Mouse (Mus musculus): ENCODE results near the gene 2310034G01Rik. TPM values are rescaled to one million over a fixed set of nuclear protein-coding genes. Genes with fewer than 3 reads are reported as not detected.

Gene 2310034G01Rik
- total RNA-seq, 2 experiments from 2014 or later = 0.79 to 0.98 TPM

DNA sequence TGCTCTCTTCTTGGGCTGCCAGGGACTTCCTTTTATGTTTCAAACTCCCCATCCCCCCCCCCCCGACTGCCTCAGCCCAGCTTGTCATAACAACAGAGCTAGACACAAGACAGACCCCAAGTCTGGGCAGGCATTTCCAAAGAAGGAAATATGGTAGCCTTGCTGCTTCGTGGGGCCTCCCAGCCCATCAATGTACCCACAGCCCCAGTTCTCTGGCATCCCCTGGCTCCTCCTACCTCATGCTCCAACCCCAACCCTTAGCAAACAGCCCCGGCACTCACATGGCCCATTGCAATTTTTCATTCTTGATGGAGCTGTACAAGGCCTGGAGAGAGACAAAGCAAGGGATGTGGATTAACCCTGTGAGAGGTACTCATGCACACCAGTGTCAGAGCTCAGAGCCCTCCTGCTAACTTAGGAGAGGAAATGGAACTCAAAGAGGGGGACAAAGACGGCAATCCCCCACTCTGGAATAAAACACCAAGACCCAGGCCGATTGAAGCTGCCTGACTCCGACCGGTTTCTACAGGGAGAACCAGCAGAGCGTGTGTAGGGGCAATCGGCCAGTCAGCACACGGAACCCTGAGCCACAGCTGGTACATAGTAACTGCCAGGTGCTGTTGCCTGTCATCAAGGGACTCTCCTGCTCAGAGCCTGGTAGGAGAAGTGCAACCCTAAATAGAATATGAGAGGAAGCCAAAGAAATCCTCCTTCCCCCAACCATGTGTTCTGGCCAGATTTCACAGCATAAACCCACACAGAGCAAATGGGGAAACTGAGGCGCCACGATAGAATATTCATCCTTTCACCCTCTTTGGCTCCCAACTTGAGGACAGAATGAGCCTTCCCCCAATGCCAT is 34.1 kb downstream of the 2310034G01Rik start:
- peak in 1 of 2 experiments; percentile 6 for DNase-seq (ENCODE audit: low spot score in 2 of 2)

DNA sequence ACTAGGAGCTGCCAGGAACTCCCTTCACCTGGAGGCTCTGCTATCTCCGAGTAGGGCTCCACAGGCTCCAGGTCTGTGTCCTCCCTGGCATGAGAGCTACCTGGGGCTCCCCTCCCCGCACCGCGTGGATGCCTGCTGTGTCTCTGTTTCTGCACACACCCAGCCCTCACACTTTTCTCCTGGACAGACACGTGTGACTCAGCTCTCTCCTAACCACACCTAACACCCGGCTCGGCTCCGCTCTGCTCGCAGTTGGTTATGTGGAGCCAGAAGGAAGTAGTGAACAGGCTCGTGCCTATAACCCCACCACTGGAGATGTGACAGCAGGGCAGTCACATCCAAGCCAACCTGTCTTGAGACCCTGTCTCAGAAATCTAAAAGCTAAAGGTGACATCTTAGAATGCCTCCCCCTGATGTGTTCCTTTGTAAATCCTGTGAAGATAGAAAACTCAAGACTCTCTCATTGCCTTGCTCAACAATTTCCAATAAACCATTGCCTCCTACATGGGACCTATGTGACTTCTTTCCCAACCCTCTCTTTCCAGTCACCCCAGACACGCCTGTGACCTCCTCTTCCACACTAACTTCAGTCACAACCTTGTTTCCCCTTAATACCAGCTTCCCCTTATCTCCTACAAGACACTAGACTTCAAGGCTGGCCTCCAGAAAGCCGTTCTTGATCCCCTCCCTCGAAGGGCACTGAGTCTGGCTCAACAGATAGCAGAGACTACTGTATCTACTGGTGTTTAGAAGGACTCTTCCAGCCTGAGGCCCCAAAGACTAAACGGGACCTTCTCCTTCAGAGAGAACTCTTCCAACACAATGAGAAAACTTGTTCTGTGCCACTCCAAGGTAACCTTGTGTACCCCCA is 35.0 kb downstream of the 2310034G01Rik start:
- DNase-seq (ENCODE audit: low spot score in 2 of 2) = peak in 1 of 2 experiments; percentile 30

DNA sequence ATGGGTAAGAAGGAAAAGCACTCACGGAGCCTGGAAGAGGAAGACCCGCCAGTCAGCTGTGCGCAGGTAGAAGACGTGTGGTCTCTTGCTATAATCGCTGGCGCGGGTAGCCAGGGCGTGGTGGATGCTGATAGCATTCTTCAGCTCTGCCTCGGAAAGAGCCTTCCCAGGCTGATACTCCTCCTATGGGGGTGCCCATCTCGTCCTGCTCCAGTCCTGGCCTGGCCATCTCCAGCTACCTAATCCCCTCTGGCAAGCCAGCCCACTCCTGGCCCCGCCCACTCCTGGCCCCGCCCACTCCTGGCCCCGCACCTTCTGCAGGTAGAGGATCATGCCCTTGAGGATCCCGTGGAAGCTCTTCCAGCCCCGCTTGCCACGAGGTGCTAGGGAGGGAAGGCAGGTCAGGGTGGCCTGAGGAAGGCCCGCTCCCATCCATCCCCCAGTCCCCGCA is 35.9 kb downstream of the 2310034G01Rik start:
- DNase-seq (ENCODE audit: low spot score in 2 of 2) = no peak

DNA sequence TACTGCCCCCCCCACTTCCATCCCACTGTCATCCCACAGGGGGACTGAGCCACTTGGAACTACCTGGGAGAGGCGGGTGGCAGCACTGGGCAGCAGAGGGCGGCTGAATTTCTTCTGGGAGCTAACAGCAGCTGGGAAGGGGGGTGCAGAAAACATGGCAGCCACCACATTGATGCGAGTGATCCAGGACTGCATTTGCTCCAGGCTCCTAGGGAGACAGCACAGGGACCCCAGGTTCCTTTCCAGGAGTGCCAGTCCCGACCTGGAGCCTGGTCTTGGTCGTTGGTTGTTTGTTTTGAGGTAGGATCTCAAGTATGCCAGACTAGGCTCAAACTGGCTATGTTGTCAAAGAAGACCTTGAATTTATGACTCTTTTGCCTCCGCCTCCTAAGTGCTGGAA is 36.5 kb downstream of the 2310034G01Rik start:
- DNase-seq (ENCODE audit: low spot score in 2 of 2) = no peak

DNA sequence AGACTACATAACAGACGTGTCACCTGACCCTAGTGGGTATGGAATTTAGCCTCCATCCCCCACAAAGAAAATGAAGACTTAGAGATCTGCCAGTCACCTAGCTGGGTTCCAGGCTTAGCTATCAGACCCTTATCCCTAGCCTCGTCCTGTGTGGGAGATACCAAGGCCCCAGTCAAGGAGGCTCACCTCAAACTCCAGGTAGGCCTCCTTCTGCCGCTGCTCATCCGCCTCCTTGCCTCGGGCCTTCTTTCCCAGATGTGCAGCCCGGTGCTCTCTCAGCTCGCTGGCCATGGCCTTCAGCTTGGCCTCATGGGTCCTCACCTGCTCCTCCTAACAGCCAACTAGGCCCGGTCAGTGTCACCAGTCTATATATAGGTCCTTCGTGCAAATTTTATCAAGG is 37.0 kb downstream of the 2310034G01Rik start:
- DNase-seq (ENCODE audit: low spot score in 2 of 2) = no peak

DNA sequence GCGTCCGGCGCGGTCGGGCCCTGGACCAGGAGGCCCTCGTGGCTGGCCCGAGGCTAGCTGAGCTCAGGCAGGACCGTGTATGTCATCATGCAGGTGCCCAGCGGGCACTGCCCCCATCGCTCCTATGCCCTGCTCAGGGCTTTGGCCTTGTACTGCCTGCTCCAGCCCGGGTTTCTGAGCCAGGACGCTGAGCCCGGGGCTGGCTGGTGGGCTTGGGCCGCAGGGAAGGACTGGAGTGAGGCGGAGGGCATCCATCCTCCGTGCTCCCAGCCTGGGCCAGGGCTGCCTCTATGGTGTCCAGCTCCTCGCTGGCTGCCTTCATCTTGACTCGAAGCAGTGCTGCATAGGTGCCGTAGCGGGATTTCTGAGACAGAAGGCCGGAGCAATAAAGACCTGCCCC is 37.5 kb downstream of the 2310034G01Rik start:
- DNase-seq (ENCODE audit: low spot score in 2 of 2) = no peak

DNA sequence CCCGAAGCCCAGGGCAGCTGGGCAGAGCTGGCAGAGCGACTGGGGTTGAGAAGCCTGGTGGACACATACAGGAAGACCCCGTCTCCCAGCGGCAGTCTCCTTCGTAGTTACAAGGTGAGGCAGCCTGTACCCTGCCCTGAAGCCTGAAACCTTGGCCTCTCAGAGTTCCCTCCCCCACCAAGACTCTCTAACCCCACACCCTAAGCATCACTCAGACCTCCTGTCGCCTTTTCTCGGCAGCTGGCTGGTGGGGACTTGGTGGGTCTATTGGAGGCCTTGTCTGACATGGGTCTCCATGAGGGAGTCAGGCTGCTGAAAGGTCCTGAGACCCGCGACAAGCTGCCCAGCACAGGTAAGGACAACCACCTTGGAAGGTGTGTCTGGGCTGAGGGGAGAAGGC is 38.8 kb downstream of the 2310034G01Rik start:
- DNase-seq (ENCODE audit: low spot score in 2 of 2) = no peak

DNA sequence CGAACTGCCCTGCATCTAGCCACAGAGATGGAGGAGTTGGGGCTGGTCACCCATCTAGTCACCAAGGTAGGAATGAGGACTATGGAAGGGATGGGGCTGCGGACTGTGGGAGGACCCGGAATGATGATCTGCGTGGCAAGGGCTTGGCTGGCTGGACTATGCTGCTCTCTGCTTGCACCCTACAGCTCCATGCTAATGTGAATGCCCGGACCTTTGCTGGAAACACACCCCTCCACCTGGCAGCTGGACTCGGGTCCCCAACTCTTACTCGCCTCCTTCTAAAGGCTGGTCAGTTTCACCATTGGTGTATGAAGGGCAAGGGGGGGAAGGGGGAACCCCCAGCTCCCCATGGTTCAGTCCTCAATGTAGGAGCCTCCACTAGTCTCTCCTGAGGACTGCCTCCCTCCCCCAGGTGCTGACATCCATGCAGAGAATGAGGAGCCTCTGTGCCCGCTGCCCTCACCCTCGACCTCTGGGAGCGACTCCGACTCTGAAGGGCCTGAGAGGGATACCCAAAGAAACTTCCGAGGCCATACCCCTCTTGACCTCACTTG is 39.7 kb downstream of the 2310034G01Rik start:
- DNase-seq (ENCODE audit: low spot score in 2 of 2) = no peak

DNA sequence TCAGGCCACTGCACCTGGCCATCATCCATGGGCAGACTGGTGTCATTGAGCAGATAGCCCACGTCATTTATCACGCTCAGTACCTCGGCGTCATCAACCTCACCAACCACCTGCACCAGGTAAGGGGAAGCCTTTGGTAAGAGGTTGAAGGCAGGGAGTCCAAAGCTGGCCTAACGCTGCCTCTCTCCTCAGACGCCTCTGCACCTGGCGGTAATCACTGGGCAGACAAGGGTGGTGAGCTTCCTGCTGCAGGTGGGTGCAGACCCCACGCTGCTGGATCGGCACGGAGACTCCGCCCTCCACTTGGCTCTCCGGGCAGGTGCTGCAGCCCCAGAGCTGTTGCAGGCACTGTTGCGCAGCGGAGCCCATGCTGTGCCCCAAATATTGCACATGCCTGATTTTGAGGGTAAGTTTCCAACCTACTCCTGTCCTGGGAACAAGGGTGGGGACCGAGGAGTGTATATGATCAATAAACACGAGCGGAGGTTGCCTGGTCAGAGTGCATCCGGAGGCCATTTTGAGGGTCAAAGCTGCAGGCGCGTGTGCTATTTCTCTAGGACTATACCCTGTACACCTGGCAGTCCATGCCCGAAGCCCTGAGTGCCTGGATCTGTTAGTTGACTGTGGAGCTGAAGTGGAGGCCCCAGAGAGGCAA is 40.3 kb downstream of the 2310034G01Rik start:
- DNase-seq (ENCODE audit: low spot score in 2 of 2) = no peak

DNA sequence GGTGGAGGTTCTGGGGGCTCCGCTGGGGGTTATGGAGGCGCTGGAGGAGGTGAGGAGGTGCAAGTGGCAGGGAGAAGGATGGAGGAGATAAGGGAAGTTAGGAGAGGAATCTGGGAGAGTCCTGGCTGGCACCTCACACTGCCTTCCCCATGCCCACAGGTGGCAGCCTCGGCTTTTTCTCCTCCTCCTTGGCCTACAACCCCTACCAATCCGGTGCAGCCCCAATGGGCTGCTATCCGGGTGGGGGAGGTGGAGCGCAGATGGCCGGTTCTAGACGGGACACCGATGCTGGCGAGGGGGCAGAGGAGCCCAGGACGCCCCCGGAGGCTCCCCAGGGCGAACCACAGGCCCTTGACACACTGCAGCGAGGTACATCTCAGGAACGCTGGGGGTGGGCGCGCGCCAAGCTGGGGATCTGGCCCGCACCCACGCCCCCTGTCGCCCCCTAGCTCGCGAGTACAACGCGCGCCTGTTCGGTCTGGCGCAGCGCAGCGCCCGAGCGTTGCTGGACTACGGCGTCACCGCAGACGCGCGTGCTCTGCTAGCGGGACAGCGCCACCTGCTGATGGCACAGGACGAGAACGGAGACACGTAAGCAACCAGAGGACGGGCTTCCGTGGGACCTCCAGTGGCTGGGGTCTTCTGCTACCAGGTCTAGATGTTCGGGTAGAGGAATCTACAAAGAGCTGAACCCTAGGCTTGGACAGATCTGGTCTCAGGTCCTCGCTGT is 41.2 kb downstream of the 2310034G01Rik start:
- peak; percentile 90 to 93 for DNase-seq (ENCODE audit: low spot score in 2 of 2)

DNA sequence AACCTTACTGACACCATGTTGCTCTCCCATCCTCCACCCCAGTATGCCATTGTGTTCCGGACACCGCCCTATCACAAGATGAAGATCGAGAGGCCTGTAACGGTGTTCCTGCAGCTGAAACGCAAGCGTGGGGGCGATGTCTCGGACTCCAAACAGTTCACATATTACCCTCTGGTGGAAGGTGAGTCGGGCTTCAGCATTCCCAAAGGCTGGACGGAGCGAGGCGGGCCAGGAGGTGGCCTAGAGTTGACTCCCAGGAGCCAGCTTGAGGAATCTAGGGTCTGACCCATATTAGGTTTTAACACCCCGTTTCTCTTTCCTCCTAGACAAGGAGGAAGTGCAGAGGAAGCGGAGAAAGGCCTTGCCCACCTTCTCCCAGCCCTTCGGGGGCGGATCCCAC is 41.8 kb downstream of the 2310034G01Rik start:
- DNase-seq (ENCODE audit: low spot score in 2 of 2) = no peak

DNA sequence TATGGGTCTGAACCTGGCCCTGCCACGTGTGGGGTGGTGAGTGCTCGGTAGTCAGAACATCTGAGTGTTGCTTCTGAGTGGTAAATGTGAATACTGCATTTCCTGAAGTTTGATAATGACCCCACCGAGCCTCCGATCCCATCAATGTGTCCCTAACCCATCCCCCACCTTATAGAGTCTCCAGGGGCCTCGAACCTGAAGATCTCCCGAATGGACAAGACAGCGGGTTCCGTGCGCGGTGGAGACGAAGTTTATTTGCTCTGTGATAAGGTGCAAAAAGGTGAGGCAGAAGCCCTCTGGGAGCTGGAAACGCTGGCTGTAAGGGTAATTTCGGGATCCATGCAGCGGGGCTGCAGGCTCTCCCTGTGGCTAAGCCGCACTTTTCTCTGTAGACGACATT is 42.3 kb downstream of the 2310034G01Rik start:
- no peak for DNase-seq (ENCODE audit: low spot score in 2 of 2)

DNA sequence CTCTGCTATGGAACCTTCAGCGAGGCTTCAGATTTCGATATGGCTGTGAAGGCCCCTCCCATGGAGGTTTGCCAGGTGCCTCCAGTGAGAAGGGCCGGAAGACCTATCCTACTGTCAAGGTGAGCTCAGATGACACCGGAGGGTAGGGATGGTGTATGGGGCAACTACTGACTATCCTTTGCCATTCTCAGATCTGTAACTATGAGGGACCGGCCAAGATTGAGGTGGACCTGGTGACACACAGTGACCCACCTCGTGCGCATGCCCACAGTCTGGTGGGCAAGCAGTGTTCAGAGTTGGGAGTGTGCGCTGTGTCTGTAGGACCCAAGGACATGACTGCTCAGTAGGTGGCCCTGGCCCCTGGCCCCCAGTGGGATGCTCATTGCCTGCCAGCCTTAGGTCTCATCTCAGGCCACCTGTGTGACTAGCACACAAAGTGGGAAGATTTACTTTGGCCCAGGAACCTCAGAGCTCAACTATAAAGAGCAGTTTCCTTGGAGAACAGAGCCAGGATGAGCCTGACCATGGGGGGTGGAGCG is 43.3 kb downstream of the 2310034G01Rik start:
- DNase-seq (ENCODE audit: low spot score in 2 of 2) = no peak

DNA sequence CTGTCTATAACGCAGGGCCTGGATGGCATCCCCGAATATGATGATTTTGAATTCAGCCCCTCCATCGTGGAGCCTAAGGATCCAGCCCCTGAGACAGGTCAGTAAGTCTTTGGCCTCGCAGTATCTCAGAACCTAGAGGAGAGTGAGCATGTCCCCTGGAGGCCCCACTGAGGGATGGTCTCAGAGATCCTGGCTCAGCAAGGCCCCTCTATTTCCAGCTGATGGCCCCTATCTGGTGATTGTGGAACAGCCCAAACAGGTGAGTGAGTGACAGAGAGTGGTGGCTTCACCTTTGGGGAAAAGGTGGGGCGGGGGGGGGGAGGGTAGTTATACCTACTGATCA is 43.9 kb downstream of the 2310034G01Rik start:
- no peak for DNase-seq (ENCODE audit: low spot score in 2 of 2)

DNA sequence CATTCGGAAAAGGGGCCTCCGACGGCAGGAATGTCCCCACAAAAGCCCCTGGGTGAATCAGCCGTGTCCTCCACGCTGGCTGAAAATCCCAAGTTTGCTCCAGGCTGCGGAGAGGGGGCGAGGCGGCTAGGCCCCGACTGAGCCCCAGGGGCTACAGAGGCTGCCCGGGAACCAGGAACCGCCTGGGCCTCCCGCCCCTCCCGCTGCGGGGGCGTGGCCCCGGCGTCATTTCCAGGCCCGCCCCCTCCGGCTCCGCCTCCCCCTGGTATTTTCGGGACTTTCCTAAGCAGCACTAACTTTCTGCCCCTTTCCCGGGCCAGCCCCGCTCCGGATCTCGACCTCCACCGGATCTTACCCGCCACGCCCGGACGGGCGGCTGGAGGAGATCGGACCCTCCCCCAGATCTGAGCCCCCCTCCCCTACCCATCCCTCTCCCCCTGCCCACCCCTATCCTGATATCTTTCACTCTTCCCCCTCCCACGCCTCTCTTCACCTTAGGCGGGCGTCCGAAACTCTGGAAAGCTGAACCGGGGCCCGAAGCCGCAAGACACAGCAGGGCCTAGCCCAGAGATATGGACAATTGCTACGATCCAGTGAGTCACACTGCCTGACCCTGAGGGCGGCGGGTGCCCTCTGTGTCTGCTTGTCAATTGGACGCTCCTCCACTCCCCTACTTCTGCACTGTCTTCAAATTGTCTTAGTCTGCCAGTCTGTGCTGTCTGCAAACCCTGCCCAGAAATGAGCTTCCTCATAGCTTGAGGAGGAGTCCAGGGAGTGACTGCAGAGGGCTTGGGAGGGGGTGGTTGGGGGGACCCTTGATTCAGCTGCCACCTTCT is 44.5 kb downstream of the 2310034G01Rik start:
- DNase-seq (ENCODE audit: low spot score in 2 of 2) = peak; percentile 59 to 70

DNA sequence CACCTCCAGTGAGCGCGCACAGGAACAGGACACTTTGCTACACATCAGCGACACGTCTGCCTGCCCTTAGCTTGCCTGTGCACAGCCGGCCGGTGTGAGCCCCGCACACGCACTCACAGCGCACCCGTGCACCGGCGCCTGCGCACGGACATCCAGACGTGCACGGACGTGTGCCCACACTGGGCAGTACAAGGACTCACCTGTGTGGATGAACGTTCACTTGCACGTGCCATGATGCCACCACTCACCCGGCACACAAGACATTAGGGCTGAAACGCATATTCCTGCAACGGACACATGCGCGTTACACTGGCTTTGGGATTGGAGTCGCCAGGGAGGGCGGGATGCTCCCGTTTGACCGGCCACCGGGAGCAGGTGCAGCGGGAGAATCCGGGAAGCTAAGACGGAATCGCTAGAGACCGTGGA is 45.2 kb downstream of the 2310034G01Rik start:
- no peak for DNase-seq (ENCODE audit: low spot score in 2 of 2)

DNA sequence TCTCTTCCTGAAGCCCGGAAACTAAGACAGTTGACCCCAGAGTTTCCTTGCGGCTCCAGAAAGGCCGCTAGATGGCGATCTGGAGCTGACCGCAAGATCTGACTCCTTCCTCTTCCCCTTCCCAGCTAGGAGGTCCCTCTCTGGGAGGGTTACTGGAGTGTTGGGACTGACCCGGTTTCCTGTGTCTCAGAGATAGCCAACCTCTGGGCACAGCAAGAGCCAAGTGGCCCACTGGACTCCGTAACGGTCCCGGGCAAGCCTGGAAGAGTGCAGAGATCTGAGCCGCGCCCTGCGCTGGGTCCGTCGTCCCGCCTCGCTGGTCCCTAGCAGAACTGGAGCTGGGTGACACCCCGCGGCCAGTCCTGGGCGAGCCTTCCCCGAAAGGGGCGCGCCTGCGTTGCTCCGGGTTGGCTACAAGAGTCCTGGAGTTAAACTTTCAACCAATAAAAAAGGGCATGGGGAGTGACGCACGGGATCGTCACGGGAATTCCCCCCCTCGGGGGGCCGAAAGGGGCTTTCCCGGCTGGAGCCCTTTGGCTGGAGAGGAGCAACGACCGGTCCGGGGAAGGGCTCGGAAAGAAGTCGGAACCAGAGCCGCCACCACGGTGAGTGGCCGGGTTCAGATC is 45.8 kb downstream of the 2310034G01Rik start, which contains the start of gene Nfkb2:
Nfkb2 (plus strand) TSS at position 105 of the 626 bp plus-strand sequence.
- DNase-seq (ENCODE audit: low spot score in 2 of 2) = peak; percentile 75 to 78

DNA sequence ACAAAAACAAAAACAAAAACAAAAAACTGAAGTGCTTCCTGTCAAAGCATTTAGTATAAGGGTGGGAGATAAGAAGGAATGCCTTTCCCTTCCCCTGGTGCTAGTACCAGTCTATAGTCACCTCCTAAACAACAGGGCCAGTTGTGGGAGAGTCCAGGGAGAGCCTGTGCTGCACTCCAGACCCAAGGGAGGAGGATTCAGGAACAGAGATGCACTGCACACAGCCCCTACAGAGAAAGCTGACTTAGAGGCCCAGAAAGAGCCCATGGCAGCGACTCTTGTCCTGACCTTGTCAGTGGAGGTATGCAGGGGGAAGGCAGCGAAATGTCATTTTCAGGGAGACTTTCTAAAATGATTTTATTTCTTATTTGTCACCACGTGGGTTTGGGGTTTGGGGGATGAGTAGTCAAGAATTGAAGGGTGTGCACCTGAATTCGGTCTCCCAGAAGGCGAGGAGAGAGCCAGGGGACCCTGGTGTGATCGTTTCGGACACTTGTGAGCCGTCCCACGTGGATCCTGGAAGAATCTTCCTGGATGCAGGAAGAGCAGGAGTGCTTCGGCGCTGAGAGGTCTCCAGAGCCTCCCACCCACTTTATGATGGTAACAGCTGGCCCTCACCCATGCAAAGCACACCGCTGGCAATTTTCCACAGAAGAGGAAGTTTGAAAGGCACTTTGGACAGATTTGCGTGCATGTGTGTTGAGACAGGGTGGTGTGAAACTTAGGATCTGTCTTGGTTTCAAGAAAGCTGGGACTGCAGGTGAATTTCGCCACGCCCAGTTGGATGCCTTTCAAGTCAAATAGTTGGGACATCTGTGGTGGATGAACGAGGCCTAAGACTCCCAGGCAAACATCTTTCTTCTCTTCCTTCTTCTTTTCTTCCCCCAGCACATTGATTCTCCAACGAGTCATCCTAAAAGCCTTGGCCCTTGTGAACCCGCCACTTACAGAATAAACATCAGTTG is 46.6 kb downstream of the 2310034G01Rik start:
- DNase-seq (ENCODE audit: low spot score in 2 of 2) = no peak
